Mouse (Mus musculus) neural tube, embryonic 15.5 days (tissue): ENCODE measurements around the gene Nptn. TPM values are rescaled to one million over a fixed set of nuclear protein-coding genes. Genes with fewer than 3 reads are reported as not detected.
"Not testable (repeated sequence)": the region's sequence is repeated elsewhere in the genome, so short reads cannot be mapped to it uniquely, and the experiment has no call there.

Source experiments
- ATAC-seq: fragments of 200-750 bp; cut with Nextera tagmentation; 2 replicates; pipeline ENCODE4 v1.8.0; 2017; ENCODE audit warnings: mild to moderate bottlenecking, moderate TSS enrichment, moderate library complexity; ENCODE audit not compliant: low FRiP score
- H3K27ac ChIP-seq: fragments of 300-500 bp; sonication (generic); replicated peaks from 2 replicates; pipeline ENCODE4 v1.5.1; 2015; ENCODE audit warnings: mild to moderate bottlenecking, inconsistent platforms
- H3K27me3 ChIP-seq: fragments of 300-500 bp; sonication (generic); replicated peaks from 2 replicates; pipeline ENCODE4 v1.6.1; 2015; ENCODE audit warnings: inconsistent platforms
- H3K36me3 ChIP-seq: fragments of 300-500 bp; sonication (generic); 2 replicates; pipeline ENCODE4 v1.6.1; 2015; ENCODE audit warnings: inconsistent platforms
- H3K4me1 ChIP-seq: fragments of 300-500 bp; sonication (generic); 2 replicates; pipeline ENCODE4 v1.6.1; 2015; ENCODE audit warnings: inconsistent platforms
- H3K4me2 ChIP-seq: fragments of 300-500 bp; sonication (generic); 2 replicates; pipeline ENCODE4 v1.6.1; 2015; ENCODE audit warnings: inconsistent platforms, mild to moderate bottlenecking, moderate library complexity
- H3K4me3 ChIP-seq: fragments of 300-500 bp; sonication (generic); replicated peaks from 2 replicates; pipeline ENCODE4 v1.5.1; 2015; ENCODE audit warnings: mild to moderate bottlenecking, inconsistent platforms
- H3K9ac ChIP-seq: fragments of 300-500 bp; sonication (generic); replicated peaks from 2 replicates; pipeline ENCODE4 v1.6.1; 2015; ENCODE audit warnings: mild to moderate bottlenecking, inconsistent platforms
- H3K9me3 ChIP-seq: fragments of 300-500 bp; sonication (generic); replicated peaks from 2 replicates; pipeline ENCODE4 v1.6.1; 2016; ENCODE audit warnings: inconsistent platforms
- WGBS: fragments of 180-500 bp; shearing (Covaris S2); methylation state at CpG from one replicate; pipeline ENCODE4 v1.1.7; 2015; ENCODE audit warnings: mixed read lengths; 5-methylcytosine and 5-hydroxymethylcytosine counted together
- polyA plus RNA-seq: library from polyadenylated mRNA; unstranded; fragments of >200 nt; fragmentation: Nextera tagmentation; extraction: Ambion mirVana; gene quantifications from 2 replicates; pipeline ENCODE4 v1.2.1, GENCODE M21; 2015

The Nptn gene
- polyA plus RNA-seq, 1 experiment from 2014 or later = 219 TPM

DNA sequence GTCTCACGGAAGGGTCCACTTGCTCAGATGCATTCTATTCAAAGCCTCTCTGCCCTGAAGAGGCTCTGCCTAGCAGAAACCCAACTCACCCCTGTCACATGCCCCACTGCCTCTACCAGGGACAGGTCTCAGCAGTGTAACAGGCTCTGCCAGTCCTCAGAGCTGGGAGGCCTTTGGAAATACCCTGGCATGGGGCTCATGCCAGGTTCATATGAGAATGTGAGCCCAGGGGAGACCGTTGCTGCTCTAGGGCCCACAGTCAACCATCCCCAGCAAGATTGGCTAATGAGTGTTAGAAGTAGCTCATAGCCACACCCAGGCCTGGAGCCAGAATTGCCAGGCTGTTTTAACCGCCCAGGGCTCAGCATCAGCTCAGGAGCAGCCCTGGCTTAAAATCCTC is 32.3 kb upstream of the Nptn start:
- Histone ChIP-seq H3K27me3 (no peaks in the 10 kb centered on the region), H3K27ac (no peak overlapping the region), H3K4me1 (peaks cover 61% of the 10 kb centered on the region), H3K4me2 (no peak overlapping the region), H3K36me3 (no peaks in the 10 kb centered on the region), H3K4me3 (no peak overlapping the region), H3K9ac (no peak overlapping the region), H3K9me3 (no peaks in the 10 kb centered on the region)
- no peak for ATAC-seq
- WGBS = 79% methylated on average over 3 of the region's 3 CpGs

DNA sequence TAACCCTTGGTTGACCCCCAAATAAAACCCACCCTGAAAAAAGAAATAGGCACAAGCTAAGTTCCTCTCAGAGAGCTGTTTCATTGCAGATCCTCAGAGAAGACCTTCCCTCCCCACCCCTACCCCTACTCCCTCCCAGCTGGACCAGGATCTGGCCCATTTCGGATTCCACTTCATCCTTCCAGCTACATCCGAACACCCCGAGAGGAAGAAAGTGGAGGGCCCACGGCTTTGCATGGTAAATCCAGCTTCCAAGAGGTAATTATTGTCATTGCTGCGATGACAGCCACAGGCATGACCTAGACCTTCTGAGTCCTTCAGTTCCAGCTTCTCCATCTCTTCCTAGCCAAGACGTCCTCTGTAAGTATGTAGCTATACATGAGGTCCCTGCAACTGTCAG is 31.1 kb upstream of the Nptn start:
- H3K4me2 ChIP-seq = no peak overlapping the region
- no peaks in the 10 kb centered on the region for H3K27me3 ChIP-seq
- no peak overlapping the region for H3K27ac ChIP-seq
- no peak overlapping the region; the same call in 1 of the 2 replicates for H3K9ac ChIP-seq
- no peak overlapping the region for H3K4me3 ChIP-seq
- no peak for ATAC-seq
- H3K36me3 ChIP-seq = no peaks in the 10 kb centered on the region
- WGBS = 91% methylated on average over 6 of the region's 6 CpGs
- no peaks in the 10 kb centered on the region for H3K9me3 ChIP-seq
- peaks cover 56% of the 10 kb centered on the region for H3K4me1 ChIP-seq

GRCm38 (mm10) chr9:58552083-58552482 is 30.0 kb upstream of the Nptn start:
- no peak overlapping the region for H3K27ac ChIP-seq
- no peak overlapping the region for H3K9ac ChIP-seq
- no peak overlapping the region for H3K4me3 ChIP-seq
- no peak overlapping the region for H3K4me2 ChIP-seq
- ATAC-seq = no peak
- peaks cover 63% of the 10 kb centered on the region for H3K4me1 ChIP-seq
- H3K9me3 ChIP-seq = no peaks in the 10 kb centered on the region
- H3K27me3 ChIP-seq = no peaks in the 10 kb centered on the region
- no peaks in the 10 kb centered on the region for H3K36me3 ChIP-seq
- 82% methylated on average over 9 of the region's 9 CpGs for WGBS

DNA sequence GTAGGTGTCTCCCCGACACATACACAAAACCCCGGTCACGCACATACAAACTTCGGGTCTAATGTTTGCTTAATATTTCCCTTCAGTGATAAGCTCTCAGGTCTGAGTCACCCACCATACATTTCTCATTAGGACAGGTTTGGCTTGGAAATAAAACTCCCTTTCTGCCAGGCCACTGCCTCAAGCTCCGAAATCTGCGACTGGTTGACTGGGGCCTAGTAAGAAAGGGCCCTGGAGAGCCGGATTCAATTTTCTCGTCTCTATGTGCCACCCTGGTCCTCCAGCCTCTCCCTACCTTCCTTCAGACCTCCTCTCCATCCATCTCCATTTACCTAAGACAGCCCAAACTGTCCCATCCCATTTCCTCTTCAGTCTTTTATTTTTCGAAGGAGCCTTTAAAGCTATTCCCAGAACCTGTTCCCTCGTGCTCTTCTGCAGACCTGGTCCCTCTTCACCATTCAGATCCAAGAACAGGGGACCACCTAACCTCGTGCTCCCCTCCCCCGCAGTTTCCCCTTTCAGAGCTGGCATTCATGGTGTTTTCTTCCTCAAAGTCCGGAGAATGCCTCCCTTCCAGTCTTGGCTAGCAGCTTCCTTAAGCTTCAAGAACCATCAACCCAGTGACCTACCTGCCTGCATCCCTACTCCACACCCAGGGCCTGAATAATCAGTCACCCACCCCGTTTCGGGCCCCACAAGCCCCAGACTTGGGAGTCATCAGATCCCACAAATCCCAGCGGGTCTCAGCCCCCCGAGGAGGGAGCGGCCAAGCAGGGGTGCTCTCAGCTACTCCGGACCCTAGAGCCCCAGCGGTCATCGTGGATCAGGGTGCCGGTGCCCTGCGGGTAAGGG is 27.8 kb upstream of the Nptn start:
- no peaks in the 10 kb centered on the region for H3K36me3 ChIP-seq
- peaks cover 49% of the 10 kb centered on the region for H3K4me1 ChIP-seq
- H3K27ac ChIP-seq = peak overlapping the region; percentile 91
- ATAC-seq = peak; percentile 53; the same call in 1 of the 2 replicates
- no peaks in the 10 kb centered on the region; the same call in 1 of the 2 replicates for H3K27me3 ChIP-seq
- peak overlapping the region; percentile 89 for H3K4me2 ChIP-seq
- WGBS = 10% methylated on average over 23 of the region's 23 CpGs
- H3K9ac ChIP-seq = peak overlapping the region; percentile 77
- no peaks in the 10 kb centered on the region for H3K9me3 ChIP-seq
- H3K4me3 ChIP-seq = peak overlapping the region; percentile 62

- Histone ChIP-seq H3K4me1 (peaks cover 45% of the 10 kb centered on the region), H3K4me2 (peak within 1 kb of the TSS; percentile 89), H3K9me3 (no peaks in the 10 kb centered on the region), H3K27me3 (no peaks in the 10 kb centered on the region; the same call in 1 of the 2 replicates), H3K27ac (peak within 1 kb of the TSS; percentile 91), H3K4me3 (peak within 1 kb of the TSS; percentile 62), H3K9ac (peak within 1 kb of the TSS; percentile 77), H3K36me3 (no peaks in the 10 kb centered on the region)
- peak; percentile 74 for ATAC-seq
- under 1% methylated on average over 59 of the region's 68 CpGs for WGBS
Measured at GRCm38 (mm10) chr9:58554908-58555684, 26.9 kb upstream of the Nptn start, which contains the start of gene Cd276. Gene Cd276, minus strand, starts transcription at chr9:58555437.

- no peaks in the 10 kb centered on the region; the same call in 1 of the 2 replicates for H3K27me3 ChIP-seq
- WGBS = 18% methylated on average over 9 of the region's 9 CpGs
- no peak; the same call in 1 of the 2 replicates for ATAC-seq
Measured at GRCm38 (mm10) chr9:58555685-58556414, 26.2 kb upstream of the Nptn start.

GRCm38 (mm10) chr9:58556627-58557026 is 25.4 kb upstream of the Nptn start:
- no peaks in the 10 kb centered on the region for H3K9me3 ChIP-seq
- no peak overlapping the region for H3K9ac ChIP-seq
- H3K27me3 ChIP-seq = no peaks in the 10 kb centered on the region; the same call in 1 of the 2 replicates
- WGBS = 57% methylated on average over 7 of the region's 7 CpGs
- no peaks in the 10 kb centered on the region for H3K36me3 ChIP-seq
- ATAC-seq = no peak
- peak overlapping the region; percentile 91; the same call in 1 of the 2 replicates for H3K27ac ChIP-seq
- peaks cover 43% of the 10 kb centered on the region for H3K4me1 ChIP-seq
- no peak overlapping the region for H3K4me2 ChIP-seq
- H3K4me3 ChIP-seq = no peak overlapping the region

More at GRCm38 (mm10) chr9:58555685-58556414, 26.2 kb upstream of the Nptn start:
- H3K4me3 ChIP-seq = peak overlapping the region; percentile 62
- H3K27ac ChIP-seq = peak overlapping the region; percentile 91
- peak overlapping the region; percentile 77 for H3K9ac ChIP-seq
- peak overlapping the region; percentile 89 for H3K4me2 ChIP-seq
- no peaks in the 10 kb centered on the region for H3K9me3 ChIP-seq
- H3K4me1 ChIP-seq = peaks cover 45% of the 10 kb centered on the region
- no peaks in the 10 kb centered on the region for H3K36me3 ChIP-seq

DNA sequence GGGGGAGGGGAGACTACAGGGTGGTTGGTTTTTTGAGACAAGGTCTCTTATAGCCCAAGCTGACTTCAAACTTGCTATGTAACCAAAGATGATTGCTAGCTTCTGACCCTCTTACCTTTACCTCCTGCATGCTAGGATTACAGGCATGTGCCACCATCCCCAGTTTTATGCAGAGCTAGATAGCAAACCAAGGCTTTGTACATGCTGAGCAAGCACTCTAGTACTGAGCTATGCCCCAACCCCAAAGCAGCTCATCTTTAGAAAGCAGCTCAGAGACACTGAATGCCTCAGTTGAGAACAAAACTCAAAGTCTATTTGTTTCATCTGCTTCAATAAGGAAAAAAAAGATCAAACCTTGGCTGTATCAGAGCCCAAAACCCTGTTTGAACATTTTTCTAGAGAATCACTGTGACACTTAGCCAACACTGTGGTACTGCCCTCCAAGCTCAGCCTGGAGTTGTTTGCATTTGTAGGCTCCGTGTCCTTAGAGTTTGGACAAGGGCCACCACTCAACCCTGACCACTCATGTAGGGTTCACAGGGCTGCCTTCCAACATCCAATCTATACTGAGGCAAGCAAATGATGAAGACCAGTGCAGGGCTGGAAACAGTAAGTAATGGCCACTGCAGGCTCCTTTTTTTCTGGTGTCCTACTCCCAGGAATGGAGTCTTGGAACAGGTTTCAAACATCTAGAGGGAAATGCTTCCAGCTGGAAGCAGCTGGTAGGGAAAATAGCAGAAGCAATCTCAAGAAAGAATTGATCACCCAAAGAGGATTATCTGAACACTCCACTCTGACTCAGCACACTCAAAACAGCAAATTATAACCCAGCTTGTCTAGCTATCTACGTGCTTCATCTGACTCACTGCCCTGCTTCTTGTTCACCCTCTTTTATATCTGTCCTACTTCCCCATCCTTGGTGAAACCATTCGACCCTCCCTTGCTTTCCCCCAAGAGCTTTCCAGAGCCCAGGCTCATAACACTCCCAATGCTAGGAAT is 24.3 kb upstream of the Nptn start:
- Histone ChIP-seq H3K27ac (no peak overlapping the region), H3K9me3 (no peaks in the 10 kb centered on the region), H3K4me2 (no peak overlapping the region), H3K4me1 (peaks cover 32% of the 10 kb centered on the region), H3K9ac (no peak overlapping the region), H3K27me3 (no peaks in the 10 kb centered on the region; the same call in 1 of the 2 replicates), H3K36me3 (no peaks in the 10 kb centered on the region), H3K4me3 (no peak overlapping the region)
- ATAC-seq = no peak
- 84% methylated on average over 3 of the region's 3 CpGs for WGBS

DNA sequence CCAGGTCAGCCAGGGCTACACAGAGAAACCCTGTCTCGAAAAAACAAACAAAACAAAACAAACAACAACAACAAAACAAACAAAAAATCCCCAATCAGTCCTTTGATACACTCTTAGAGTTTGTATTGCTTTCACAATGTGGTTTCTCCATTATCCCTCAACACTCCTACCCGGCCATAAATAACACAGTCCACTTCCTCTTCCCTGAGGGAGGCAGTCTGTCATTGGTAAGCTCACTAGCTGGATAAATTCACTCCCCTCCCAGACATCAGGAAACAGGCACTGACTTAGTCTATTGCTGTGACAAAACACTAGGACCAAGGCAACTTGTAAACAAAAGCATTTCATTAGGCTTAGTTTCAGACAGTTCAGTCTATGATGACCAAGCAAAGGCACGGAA is 21.8 kb upstream of the Nptn start:
- Histone ChIP-seq H3K9ac (no peak overlapping the region), H3K27ac (no peak overlapping the region), H3K4me1 (peaks cover 14% of the 10 kb centered on the region), H3K36me3 (no peaks in the 10 kb centered on the region), H3K27me3 (no peaks in the 10 kb centered on the region; the same call in 1 of the 2 replicates), H3K4me3 (no peak overlapping the region), H3K9me3 (no peaks in the 10 kb centered on the region), H3K4me2 (no peak overlapping the region)
- no peak for ATAC-seq
- WGBS = 73% methylated on average over 3 of the region's 3 CpGs

DNA sequence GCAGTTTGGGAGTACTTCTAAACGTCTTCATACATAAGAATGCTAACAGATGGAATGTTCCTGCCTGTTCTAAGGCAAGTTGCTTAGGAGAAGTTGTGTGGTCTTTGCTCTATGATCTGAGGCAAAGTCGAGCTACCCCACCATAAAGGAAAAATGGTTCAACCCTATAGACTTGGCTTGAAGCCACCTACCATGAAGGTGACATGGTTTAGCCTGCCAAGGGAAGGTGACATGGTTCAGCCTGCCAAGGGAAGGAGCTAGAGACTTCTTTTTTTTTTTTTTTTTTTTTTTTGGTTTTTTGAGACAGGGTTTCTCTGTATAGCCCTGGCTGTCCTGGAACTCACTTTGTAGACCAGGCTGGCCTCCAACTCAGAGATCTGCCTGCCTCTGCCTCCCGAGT is 16.1 kb upstream of the Nptn start:
- 84% methylated on average over 3 of the region's 3 CpGs for whole genome bisulfite sequencing
- not testable (repeated sequence) for ATAC-seq, H3K4me2 ChIP-seq, H3K4me3 ChIP-seq, H3K36me3 ChIP-seq, H3K4me1 ChIP-seq, H3K9ac ChIP-seq, H3K27ac ChIP-seq, H3K9me3 ChIP-seq, H3K27me3 ChIP-seq
